1 mouse cellular context compared by ENCODE assay signal in the genomic region with DNA sequence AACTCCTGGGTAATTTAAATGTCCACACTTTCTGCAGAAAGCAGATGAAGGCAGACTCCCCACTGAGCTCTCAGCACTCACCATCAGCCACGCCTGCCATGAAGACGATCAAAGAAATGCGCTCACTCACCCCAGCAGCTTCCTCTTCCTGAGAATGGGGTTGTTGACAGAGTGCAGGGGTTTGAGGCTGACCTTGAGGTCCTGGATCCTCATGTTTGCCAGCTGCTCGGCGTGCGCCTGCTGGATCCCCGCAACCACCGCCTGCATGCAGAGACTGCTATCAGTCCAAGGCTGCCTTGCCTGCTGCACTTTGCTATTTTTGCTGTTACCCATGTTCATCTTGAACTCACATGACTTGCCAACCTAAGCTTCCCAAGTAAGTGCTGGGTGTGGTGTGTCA.
TF ChIP-seq lines count a peak whose summit lies in the region.

No protein-coding gene starts in this region.

TF ChIP-seq in ES-E14, 5 proteins besides CTCF, POLR2A, EP300 and RAD21:
- TF ChIP-seq CHD2 (IDR thresholded peaks at IDR 0.05; ENCODE audit: low read depth, low read length) (no peak), ZC3H11A (IDR thresholded peaks at IDR 0.05; ENCODE audit: borderline replicate concordance, low read depth, low read length) (no peak), MAFK (IDR thresholded peaks at IDR 0.05; ENCODE audit: insufficient read depth, low read depth, low read length) (no peak), HCFC1 (IDR thresholded peaks at IDR 0.05; ENCODE audit: borderline replicate concordance, insufficient read depth, low read length) (no peak), ZNF384 (IDR thresholded peaks at IDR 0.05; ENCODE audit: low read depth, low read length) (no peak)
